Mouse (Mus musculus): ENCODE measurements around the gene Dgkz. TPM values are rescaled to one million over a fixed set of nuclear protein-coding genes. Genes with fewer than 3 reads are reported as not detected.

Gene Dgkz
- total RNA-seq (2023), result 100 to 1,000 TPM; 190 to 215 TPM

GRCm38 (mm10) chr2:91975581-91976541, at the start of gene Dgkz:
Dgkz (minus strand) TSS chr2:91975864.

GRCm38 (mm10) chr2:92024274-92024672, 48.6 kb upstream of the Dgkz start, which contains the start of gene Creb3l1:
Creb3l1 (minus strand) TSS chr2:92024502.

GRCm38 (mm10) chr2:91945483-91945882, 30.2 kb downstream of the Dgkz start, which contains the start of gene Gm9821:
Gm9821 (plus strand) TSS chr2:91945703.

GRCm38 (mm10) chr2:91932160-91932711, 43.4 kb downstream of the Dgkz start, which contains the start of gene Mdk:
Mdk (minus strand) TSS chr2:91932297.

GRCm38 (mm10) chr2:91926949-91927348, 48.7 kb downstream of the Dgkz start, which contains the start of gene Chrm4:
Chrm4 (plus strand) TSS chr2:91927249.

Other genes starting within 250 kb of the Dgkz start
- gene Ambra1, start 245.7 kb downstream of the Dgkz start, total RNA-seq (2023), result 10 to 100 TPM; 35.5 to 36.1 TPM
- not detected for gene Chrm4, start 48.6 kb downstream of the Dgkz start, total RNA-seq (2023)
- gene Mdk, start 43.6 kb downstream of the Dgkz start, total RNA-seq (2023), result 1 to 10 TPM; 1.4 to 2.1 TPM
- not detected for gene Gm9821, start 30.2 kb downstream of the Dgkz start, total RNA-seq (2023)
- 1 to 10 TPM; 3.0 to 3.1 TPM for gene Creb3l1, start 48.6 kb upstream of the Dgkz start, total RNA-seq (2023)
- 100 to 1,000 TPM; 118 to 135 TPM for gene Phf21a, start 117.3 kb upstream of the Dgkz start, total RNA-seq (2023)